Mouse (Mus musculus) CD4-positive, CD25-positive, alpha-beta regulatory T cell, adult 2 months (primary cell): ENCODE measurements around the gene Kifc1.

Experiments
- DNase-seq: peaks from one replicate; pipeline ENCODE4 v3.0.0-alpha.2; 2012; ENCODE audit warnings: low read depth, low spot score

The Kifc1 gene

DNA sequence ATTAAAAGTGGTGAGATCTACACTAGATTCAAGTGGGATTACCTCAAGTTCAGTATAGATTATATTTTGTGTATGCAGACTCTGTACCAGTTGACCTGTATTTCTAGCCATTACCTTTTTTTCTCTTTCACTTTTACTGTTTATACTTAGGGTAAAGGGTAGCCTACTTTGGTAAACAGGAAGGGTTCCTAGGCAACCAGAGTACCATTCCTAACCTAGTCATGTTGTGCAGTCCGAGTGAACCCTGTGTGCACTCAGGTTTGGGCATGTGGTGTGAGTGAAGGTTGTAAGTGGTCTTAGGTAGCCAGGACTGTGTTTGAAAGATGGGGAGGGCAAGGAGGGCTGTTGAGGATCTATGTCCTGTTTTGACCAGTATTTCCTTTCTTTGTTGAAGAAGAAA is 39.1 kb downstream of the Kifc1 start:
- peak; percentile 65 for DNase-seq

DNA sequence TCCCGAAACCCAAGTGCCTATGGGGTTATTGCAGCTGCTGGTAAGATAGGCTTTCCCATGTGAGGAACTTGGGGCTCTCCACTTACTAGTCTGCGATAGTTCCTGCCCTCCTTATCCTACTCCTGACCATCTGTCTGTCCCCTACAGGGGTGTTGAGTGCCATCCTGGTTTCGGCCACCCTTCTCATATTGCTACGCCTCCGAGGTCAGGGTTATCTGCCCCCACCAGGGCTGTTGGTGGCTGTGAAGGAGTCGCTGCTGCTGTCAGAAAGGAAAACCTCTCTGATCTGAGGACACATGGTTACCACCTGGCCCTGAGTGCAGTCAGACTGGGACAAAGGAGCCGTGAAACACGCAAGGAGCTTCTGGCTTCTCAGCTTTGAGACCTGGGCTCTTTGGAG is 42.3 kb downstream of the Kifc1 start:
- DNase-seq = no peak

DNA sequence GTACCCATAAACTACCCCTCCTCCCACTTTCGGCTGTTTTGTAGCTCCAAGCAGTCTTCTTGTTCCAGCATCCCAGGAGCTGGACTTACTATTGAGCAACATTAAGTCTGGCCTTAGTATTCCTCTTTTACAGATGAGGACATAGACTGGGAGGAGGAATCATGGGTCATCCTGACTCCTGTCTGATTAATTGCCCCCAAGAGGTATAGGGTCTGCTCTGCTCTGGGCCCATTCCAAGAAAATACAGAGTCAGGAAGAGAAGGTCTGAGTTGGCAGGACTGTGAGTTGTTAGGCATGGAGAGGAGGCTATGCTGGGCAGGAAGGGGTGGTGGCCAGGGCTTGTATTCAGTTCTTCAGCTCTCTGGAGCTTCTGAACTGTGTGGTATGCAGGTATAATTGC is 46.3 kb downstream of the Kifc1 start:
- no peak for DNase-seq

DNA sequence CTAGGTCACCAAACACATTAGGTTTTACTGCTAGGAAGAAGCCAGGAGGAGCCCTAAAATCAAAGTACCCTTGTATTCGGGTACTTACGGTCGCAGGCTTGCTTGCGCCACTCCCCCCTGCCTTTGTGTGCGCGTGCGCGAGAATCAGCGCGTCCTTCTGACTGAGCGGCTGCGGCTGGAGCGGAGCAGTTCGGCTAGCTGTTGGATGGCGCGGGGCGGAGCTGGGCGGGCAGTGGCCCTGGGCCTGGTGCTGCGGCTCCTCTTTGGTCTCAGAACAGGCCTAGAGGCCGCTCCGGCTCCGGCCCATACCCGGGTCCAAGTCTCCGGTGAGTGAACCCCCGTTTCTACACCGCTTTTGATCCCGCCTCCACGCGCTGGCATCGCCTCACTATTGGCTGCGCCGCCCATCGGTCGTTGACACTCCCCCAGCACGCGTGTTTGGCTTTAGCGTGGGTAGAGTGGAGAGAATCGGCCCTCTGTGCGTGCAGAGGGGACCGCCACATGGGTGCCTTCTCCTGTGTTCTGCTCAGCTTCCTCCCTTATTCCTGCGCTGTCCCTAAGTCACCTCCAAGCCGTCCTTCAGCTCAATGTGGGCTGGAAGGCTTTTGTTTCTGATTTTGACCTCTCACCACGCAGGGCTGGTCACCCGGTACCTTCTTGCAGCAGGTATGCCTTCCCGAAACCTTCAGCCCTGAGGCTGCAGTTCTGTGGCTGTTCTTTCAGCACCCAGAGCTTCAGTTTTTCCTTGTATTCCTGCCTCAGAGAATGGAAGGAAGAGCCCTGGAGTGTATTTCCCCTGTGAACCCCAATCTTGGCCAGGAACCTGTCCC is 47.3 kb downstream of the Kifc1 start, which contains the start of gene Cd320:
Gene Cd320 (plus strand): TSS at position 126 of the 830 bp plus-strand sequence.
- peak; percentile 96 for DNase-seq

DNA sequence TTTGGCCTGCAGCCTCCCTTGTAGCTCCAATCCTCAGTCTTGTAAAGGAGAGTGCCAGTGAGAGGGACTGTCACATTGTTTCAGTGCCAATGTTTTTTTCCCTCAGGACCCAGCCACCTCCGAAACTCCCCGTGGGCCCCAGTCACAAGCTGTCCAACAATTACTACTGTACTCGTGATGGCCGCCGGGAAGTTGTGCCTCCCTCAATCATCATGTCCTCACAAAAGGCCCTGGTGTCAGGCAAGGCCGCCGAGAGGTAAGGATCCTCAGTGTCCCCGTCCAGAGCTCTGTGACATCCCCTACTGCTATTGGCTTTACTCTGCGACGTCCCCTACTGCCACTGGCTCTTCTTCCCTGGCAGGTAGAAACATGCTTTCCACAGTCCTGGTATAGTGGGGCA is 60.9 kb downstream of the Kifc1 start:
- no peak for DNase-seq

DNA sequence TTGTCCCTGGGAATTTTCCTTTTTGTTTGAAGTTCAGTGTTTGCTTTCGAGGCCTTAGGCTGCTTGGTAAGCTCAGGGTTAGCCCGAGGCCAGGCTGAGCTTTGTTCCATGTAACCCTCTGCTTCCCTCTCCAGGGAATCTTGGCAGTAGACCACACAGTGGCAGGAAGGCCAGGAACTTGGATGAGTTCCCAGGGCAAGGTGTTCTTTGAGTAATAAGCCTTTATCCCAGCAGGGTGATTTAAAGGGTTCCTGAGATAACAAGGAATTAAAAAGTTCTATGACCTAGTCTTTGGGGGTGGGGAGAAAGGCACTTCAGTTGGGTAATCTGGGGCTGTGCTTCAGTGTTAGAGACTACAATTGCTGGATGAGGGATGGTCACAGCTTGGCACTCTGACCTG is 61.6 kb downstream of the Kifc1 start:
- DNase-seq = no peak

DNA sequence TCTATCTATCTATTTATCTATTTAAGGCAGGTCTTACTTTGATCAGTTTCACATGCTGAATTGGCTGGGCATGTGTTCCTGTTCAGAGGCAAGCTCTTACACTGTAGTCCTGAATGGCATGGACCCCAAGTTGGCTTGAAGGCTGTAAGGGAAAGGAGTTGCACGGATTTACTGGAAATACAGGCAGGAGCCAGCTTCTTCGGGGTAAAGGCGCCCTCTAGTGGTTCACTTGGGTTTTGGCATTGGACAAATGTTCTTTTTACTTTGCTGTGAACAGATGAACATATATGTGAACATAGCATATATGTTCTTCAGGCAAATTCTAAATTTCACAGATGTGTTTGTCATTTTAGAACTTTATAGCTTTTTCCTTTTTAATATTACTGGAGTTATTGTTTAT is 63.6 kb downstream of the Kifc1 start:
- peak; percentile 82 for DNase-seq
